Mouse (Mus musculus): ENCODE results near the gene Elfn1.

Gene Elfn1

DNA sequence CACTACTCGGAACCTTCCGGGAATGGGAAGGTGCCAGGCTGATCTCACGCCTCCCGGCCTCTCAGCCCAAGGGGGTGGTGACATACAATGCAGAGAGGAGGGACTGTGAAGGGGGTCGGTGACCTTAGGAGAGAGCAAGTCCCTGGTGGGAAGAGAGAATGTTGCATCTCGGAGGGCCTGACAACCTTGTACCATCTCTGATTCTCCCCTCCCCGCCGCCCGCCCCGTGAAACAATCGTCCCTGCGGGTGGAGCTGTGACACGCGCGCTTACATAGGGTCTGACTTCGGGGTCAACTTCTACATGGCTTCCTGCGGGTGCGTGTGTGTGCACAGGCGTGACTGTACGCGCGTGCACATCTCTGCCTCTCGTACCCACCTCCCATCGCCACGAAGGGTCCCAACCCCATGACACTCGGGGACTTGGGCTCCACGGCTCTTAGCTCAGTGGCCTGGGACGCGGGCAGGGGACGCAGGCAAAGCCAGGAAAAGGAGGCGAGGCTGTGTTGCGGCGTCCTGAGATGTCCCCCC lies at the start of gene Elfn1:
TSS of gene Elfn1 (plus strand) at position 230 of the 529 bp plus-strand sequence.
- peak in 1 of 2 experiments; percentile 20 for DNase-seq (ENCODE audit: low spot score in 2 of 2)

DNA sequence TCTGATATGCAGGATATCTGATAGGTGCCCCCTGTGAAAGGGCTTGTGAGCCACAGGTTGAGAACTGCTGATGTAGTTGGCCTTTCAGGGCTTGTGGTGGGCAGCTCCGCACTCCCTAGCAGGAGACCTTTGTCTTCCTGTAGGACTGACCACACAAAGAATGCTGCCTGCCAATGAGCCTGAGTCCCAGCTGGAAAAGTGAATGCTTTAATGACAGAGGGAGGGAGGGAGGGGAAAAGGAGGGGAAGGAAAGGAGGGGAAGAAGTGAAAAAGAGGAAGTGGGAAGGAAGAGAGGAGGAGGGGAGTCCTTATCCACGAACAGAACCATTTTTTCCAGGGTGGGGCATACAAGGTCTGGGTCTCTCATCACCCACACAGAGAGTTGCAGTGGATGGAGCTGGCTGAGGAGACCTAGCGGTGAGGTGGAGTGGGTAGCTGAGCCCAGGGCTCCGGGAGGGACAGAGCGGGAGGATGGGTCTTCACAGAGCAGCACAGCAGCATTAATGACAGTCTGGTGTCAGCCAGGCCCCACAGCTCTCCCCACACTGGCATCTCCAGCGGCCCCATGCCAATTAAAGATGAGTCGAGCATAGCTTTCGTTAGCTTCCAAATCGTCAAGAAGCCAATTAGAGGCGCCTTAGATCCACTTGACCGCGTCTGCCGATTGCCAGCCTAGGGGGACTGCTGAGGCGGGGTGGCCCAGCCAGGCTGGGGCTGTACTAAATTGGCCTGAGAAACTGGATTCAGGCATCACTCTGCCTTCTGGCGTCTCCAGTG lies 47.2 kb upstream of the Elfn1 start:
- DNase-seq (ENCODE audit: low spot score in 2 of 2): no peak

DNA sequence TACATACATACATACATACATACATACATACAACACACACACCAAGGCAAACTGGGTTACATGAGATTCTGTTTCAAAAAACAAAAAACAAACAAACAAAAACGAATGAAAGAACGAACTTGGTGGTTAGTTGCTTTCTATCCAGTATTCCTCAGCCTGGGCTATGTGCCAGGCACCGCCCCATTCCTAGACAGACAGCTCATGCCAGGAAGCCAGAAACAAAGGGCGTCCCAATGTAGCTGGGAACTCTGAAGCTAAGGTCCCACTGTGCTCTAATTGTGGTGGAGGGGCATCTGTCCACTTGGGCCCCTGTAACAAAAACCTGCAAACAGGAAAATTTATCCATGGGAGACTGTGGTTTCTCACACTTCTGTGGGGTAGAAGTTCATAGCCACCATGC lies 45.0 kb upstream of the Elfn1 start:
- peak in 1 of 2 experiments; percentile 37 for DNase-seq (ENCODE audit: low spot score in 2 of 2)

DNA sequence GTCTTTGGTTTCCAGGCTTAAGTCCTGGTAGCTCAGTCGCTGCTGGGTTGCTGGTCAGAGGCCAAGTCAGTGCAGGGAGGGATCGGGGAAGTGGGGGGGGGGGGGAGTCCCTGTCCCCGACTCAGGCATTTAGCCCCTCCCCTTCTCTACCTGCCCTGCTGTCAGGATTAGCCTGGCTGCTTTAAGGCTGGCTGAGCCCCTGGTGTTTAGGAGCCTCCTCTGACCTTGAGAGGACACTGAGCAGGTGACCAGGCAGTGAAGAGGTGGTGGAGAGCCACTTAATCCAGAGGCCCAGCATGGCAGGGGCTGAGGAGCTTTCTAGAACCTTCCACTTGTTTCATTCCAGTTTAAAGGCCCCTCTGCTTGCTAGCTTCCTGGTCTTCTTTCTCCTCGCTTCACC lies 36.9 kb upstream of the Elfn1 start:
- DNase-seq (ENCODE audit: low spot score in 2 of 2): no peak

DNA sequence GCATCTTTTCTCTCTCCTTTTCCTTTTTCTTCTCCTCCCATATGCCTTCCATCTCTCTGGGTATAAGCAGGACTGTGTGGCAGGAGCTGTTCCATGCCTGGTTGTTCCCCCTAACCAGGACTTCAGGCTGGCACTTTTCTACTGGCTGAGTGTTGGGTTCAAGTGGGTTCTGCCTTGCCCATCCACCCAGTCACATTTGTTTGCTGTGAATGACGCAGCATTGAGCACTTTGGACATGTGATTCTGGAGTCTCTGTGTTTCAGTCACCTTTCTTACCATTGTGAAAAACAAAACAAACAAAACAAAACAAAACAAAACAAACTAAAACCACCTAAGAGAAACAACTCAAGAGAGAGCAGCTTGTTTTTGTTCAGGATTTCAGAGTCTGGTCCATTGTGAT lies 36.2 kb upstream of the Elfn1 start:
- DNase-seq (ENCODE audit: low spot score in 2 of 2): no peak

DNA sequence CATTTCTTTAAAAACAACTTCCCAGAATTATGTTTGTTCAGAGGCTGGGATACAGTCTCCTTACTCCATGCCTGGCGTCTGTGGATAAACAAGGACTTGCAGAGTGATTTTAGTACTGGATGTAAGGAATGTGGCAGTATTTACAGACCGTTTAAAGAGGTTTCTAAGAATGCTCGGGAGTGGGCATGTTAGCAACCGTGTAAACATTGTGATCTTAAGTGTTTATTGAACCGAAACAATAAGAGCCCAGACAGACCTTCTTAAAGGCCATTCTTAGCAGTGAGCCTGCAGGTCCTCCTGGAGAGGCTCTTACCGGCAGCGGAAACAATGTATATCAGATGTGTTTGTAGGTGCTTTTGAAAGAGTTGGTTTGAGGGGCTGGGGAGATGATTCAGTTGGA lies 30.2 kb upstream of the Elfn1 start:
- DNase-seq (ENCODE audit: low spot score in 2 of 2): no peak

DNA sequence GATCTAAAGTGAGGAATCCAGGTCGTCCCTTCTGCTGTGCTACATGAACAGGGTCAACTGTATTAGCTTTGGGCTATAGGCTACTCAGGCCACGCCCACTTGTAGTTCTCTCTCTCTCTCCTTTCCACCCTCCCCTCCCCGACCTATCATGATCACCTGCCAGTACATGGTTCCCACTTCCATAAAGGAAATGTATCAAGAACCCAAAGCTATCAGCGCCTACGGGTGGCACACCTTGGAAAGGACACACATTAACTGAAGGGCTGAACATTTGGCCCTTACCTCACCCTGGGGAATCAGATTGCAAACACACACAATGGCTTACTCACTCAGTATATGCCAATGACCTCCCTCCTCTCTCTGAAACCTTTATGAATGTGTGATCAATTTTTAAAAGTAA lies 28.0 kb upstream of the Elfn1 start:
- DNase-seq (ENCODE audit: low spot score in 2 of 2): no peak

DNA sequence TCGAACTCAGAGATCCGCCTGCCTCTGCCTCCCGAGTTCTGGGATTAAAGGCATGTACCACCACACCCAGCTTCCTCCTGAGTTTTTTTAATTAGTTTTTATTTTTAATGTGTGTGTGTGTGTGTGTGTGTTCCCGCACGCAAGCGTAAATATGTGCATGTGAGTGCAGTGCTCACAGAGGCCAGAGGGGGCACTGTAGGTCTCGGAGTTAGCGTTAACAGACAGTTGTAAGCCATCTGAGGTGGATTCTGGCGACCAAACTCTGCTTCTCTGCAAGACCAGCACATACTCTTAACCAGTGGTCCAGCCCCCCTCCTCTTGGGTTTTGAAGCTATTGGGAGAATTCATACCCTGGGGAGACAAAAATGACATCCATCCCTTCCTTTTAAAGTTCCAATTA lies 26.6 kb upstream of the Elfn1 start:
- no peak for DNase-seq (ENCODE audit: low spot score in 2 of 2)

DNA sequence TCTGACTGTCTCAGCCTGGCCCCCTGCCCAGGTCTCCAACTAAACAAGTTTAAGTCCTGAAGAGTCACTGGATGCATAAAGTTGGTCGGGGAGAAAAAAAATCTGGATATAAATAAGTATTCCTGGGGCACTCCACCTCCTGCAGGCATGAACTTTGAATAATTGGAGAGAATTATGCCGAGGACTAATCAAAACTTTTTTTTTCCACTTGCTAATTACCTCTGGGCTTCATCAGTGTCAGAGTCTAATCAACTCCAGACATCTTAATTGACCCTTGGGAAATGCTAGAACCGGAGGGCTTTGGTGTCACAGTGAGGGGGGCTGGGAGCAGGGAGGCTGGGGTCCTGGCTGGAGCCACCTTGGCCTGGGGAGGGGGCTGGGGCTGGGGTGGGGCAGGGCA lies 19.1 kb upstream of the Elfn1 start:
- DNase-seq (ENCODE audit: low spot score in 2 of 2): no peak

DNA sequence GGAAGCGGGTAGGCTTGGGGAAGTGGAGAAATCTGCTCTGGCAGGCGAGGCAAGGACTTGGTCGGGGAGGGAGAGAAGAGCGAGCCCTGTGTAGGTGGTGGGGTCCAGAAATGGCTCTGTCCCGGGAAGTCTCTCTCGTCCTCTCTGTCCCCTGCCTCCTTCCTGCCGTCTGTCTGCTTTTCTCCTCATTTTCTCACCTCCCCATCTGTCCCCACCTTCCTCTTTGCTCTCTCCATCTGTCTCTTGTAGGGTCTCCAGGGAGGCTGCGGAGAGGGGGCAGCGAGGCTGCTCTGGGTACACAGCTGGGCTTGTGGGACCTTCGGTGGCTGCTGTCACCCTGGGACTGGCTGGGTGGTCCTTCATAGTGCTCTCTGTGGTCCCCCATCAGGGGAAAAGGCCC lies 18.4 kb upstream of the Elfn1 start:
- no peak for DNase-seq (ENCODE audit: low spot score in 2 of 2)

DNA sequence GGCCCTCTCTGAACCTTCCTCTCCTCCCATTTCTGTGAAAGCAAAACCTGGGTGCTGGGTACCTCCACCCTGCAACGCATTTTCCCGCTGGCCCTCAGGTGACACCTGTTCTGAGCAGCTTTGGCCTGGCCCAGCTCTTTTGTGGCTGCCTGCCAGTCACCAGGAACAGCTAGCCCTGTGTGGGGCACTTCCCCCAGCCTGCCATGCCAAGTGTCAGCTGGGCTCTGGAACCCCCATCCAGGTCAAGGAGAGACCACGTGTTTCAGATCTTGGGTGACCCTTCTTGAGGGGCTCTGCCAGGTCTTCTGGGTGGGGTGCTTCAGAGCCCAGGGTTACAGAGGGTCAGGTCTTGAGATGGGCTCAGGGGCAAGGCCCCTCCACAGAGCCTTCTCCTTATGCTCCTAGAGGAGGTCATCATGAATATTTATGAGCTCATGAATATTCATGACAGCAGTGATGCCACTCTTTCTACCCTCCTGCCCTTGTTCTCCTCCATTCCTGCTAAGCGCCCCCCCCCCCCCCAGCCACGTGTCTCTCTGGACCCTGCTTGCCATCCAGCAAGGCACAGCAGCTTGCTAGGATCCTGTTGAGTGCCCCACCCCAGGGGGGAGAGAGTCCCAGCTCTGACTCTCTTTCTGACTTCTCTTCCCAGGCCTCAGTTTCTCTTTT lies 15.3 kb upstream of the Elfn1 start:
- no peak for DNase-seq (ENCODE audit: low spot score in 2 of 2)

DNA sequence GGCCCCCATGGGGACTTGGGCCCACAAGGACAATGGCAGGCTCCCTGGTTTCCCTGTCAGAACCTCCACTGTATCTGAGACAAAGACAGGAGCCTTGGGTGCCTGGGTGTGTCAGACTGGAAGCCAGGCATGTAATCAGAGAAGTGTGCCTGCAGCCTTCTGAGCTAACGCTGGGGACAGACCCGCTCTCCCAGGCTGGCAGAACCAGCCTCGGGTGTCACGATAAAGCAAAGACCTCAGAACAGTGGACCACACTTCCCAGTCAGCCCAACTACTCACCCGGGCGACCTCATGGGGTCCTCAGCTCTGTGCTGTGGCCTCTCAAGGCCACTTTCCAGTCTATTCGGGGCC lies 14.8 kb upstream of the Elfn1 start:
- no peak for DNase-seq (ENCODE audit: low spot score in 2 of 2)

DNA sequence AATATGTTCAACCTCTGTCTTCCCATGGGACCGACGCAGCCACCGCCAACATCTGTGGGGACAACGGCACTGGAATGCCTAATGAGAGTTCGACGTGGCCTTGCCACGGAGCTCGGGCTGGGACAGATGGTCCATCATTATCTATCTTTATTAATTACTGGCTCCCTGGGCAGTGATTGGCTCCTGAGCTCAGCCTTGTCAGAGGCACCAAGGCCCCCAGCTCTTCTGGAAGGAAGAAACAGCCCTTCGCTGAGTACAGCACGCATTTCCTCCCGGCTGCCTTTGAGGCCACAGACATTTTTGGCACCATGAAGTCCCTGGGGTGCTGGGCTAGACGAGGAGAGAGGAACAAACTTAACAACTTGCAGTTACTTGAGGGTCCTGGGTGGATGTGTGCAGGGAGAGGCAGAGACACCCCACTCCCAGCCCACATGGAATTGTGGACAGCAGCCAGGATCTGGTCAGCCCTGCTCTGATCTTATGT lies 13.7 kb upstream of the Elfn1 start:
- no peak for DNase-seq (ENCODE audit: low spot score in 2 of 2)

DNA sequence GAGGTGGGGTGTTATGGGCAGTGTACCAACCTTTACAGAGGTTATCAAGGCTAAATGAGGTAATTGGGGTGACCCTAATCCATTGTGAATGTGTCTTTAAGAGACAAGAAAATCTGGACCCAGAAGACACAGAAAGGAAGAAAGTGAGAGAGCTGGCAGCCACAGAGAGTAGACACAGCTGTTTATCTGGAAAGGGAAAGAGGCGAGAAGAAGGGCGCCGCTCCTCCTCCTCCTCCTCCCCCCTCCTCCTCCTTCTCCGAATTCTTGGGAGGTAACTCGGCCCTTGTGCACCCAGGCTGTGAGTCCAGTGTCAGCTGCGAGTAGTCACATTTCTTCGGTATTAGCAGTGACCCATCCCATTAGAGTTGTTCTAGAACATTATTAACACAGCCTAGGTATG lies 8.7 kb upstream of the Elfn1 start:
- no peak for DNase-seq (ENCODE audit: low spot score in 2 of 2)

DNA sequence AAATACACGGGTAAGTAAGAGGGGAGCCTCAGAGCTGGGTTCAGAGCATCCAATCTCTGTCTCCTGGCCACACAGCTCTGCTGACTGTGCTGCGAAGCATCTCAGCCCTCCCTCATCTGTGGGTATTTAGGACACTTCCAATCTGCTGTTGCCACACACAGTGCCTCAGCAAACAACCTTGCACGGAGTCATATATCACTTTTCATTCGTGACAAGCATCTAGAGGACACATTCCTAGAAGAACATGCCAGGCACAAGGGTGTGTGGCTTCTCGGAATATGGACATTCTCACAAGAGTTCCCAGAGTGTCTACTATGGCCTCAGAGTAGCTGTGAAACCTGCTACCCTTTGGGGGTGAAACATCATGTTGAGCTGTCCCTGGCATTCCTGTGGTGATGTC lies 2.6 kb upstream of the Elfn1 start:
- no peak for DNase-seq (ENCODE audit: low spot score in 2 of 2)

DNA sequence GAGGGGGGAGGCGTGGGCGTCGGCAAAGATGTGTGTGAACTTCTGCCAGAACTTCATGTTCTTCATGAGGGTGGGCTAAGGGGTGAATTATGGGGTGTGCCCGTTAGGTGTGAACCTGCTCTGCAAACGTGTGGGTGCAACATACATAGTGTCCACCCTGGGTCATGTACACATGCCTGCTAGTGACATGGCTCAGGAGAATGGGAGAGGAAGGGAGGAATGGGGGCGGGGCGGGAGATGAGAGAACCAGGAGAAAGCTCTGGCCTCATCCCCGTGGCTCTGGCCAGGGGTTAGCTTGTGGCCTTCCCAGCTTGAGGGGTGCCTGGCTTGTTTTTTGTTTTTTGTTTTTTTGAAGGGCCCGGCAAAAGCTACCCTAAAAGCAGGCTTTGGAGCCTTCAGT lies 1.2 kb upstream of the Elfn1 start:
- no peak for DNase-seq (ENCODE audit: low spot score in 2 of 2)

DNA sequence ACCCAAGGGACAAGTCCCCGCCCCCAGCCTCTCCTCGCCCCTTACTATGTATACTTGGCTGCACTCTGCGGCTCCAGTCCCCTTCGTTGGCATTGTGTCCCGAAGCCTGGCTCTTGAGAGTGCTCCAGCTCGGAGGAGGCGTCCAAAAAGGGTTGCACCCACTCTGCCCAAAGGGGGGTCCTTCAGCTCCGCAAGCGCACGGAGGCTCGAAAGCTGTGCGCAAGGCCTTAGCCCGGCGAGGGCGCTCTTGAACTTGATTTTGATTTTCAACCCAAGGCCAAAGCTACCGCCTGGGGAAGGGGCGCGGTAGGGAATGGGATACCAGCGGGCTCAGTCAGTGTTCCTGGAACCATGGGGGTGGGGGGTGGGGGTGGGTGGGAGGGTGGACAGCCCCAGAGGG lies 502 bp upstream of the Elfn1 start:
- peak in 1 of 2 experiments; percentile 32 for DNase-seq (ENCODE audit: low spot score in 2 of 2)

DNA sequence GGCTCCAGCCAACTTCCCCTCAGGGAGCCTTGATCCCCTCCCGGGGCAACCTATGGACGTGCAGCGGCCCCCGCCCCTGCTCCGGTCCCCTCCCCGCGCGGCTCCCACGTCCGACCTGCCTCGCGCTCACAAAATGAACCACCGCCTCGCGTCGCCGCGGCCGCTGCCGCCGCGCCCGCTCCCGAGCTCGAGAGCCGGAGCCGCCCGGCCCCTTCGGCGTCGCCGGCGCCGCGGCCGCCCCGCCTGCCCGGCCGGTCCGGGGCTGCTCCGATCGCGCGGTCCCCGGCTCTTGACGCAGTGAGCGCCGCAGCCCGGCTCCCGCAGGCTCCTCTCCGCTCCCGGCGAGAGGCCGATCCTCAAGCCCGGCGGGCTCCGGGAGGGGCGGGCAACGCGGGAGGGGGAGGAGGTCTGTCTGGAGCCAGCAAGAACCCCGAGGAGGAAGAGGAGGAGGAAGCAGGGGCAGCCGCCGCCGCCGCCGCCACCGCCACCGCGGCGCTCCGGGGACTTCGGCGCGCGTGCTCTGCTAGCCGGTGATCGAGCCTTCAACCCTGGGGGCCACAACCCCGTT lies 584 bp downstream of the Elfn1 start:
- DNase-seq (ENCODE audit: low spot score in 2 of 2): peak in 1 of 2 experiments; percentile 26

DNA sequence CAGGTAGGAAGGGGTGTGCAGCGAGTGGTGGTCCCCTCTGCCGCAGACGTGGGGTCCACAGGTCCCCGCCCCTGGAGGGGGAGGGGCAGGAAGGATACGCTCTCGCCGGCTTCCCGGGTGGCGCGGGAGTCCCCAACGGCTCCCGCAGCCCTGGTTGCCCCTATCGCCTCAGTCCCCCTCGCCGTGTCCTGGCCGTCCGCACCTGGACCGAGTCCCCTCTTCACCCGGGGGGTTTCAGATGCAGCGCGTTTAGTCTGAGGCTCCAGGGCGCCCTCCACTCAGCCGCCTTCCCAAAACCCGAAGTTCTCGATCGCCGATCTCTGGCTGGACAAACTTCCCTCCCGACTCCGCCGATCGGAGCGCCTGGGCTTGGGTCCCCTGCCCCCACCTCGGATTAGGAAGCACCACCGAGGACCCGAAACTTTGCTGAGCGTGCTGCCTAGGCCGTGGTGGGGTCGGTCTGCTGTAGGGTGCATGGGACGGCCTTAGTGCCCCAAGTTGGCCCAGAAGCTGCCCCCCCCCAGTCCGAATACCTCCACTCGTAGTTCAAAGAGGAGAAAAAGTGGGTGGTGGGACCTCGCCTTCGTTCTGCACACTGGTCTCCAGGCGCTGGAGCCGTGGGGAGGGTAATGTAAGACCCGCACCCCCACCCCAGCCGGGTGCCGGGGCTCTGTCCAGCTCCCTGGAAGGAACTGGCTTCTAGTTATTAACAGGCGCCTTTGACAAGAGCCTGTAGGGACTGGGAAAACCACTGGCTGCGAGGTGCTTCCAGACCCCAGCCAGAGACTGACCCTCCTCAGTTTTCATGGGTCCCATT lies 1.3 kb downstream of the Elfn1 start:
- peak in 1 of 2 experiments; percentile 18 for DNase-seq (ENCODE audit: low spot score in 2 of 2)

DNA sequence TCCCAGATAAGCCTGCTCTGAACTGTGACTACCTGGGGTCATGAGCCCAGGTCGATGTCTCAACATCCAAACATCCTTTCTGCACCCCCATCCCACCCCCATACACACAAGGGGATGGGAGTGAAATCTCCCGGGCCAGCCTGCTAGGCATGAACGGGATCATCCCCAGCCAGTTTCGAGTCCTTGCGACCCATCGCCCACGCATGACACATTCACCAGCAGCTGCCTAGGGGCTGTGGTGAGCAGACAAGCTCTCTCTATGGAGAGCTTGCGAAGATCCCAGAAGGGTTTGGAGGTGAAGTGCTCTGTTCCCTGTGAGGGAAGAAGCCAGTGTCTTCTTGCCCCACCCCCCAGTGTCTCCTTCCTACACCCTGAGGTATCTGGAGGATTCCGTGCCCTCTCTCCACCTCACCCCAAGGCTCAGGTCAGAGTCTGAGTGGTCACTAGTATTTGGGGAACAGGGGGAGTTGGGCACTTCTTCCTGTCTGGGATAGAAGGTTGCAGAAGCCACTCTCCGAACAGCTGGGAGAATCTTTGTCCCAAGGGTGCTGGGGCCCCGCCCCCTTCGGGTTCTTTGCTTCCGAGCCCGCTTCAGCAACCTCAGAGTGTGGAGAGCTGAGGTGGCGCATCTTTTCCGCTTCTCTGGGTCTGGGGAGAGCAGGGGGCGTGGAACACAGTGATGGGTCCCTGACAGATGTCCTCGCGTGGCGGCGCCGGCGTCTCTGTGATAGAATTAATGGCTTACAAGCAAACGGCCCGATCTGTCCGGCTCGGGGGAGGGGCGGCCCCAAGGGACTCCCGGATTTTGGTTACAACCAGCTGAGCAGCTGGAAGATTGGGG lies 2.2 kb downstream of the Elfn1 start:
- DNase-seq (ENCODE audit: low spot score in 2 of 2): peak in 1 of 2 experiments; percentile 37

DNA sequence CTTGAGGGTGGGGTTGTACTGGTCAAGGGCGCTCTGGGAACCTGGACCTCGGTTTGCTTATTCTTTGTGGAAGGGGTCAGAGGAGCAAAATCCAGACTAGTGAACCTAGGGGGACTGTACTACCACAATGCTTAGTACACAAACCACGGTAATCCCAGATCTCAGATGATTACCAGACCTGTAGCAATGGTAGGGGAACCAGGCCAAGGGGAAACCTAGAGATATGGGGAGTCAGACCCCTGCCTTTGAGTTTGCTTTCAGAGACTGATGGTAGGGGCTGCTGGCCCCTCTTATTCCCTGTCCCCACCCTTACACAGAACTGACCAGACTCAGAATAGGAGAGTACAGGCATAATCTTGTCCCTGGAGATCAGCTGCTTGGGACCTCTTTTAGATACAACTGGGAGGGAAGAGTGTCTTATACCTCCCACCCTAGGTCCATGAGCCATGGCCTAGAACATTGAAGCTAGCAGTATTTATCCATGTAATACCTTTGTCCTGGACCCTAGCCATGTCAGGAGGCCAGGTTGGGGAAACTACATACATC lies 3.1 kb downstream of the Elfn1 start:
- DNase-seq (ENCODE audit: low spot score in 2 of 2): no peak

Data from spleen, postnatal 10 days (tissue).